Mouse (Mus musculus) liver, embryonic 14.5 days (tissue): ENCODE data around the gene Fshr. TPM values are rescaled to one million over a fixed set of nuclear protein-coding genes. Genes with fewer than 3 reads are reported as not detected.

Source experiments
- ATAC-seq: fragments of 200-750 bp; cut with Nextera tagmentation; 2 replicates; pipeline ENCODE4 v1.8.0; 2017; ENCODE audit warnings: moderate number of reproducible peaks, mild to moderate bottlenecking, moderate library complexity; ENCODE audit not compliant: insufficient read depth
- DNase-seq, 3 experiments: peaks; one replicate each; pipeline ENCODE4 v3.0.0-alpha.2; 2012 to 2013; ENCODE audit warnings: low read depth in 3 of 3, low spot score in 3 of 3
- H3K27ac ChIP-seq: fragments of 300-500 bp; sonication (generic); 2 replicates; pipeline ENCODE4 v1.5.1; 2014; ENCODE audit warnings: moderate library complexity, mild to moderate bottlenecking, control low read depth, inconsistent platforms
- H3K27me3 ChIP-seq: fragments of 300-500 bp; sonication (generic); 2 replicates; pipeline ENCODE4 v1.6.1; 2014; ENCODE audit warnings: mild to moderate bottlenecking, low read length, moderate library complexity; ENCODE audit not compliant: control insufficient read depth, insufficient read depth
- H3K36me3 ChIP-seq: fragments of 300-500 bp; sonication (generic); replicated peaks from 2 replicates; pipeline ENCODE4 v1.6.1; 2014; ENCODE audit warnings: low read depth; ENCODE audit not compliant: control insufficient read depth, insufficient read depth
- H3K4me1 ChIP-seq, 2 experiments: fragments of 200-500 bp in 1 of 2; fragments of 300-500 bp in 1 of 2; sonication (generic) in 1 of 2; replicated peaks; 2 replicates each; pipeline ENCODE4 v1.6.1; 2012 to 2014; ENCODE audit warnings: antibody characterized with exemption in 1 of 2, inconsistent platforms in 1 of 2, low read length in 1 of 2; ENCODE audit not compliant: control insufficient read depth in 2 of 2, insufficient read depth in 2 of 2
- H3K4me2 ChIP-seq: fragments of 300-500 bp; sonication (generic); 2 replicates; pipeline ENCODE4 v1.6.1; 2014; ENCODE audit warnings: low read depth, mild to moderate bottlenecking, control low read depth, moderate library complexity
- H3K4me3 ChIP-seq, 2 experiments: fragments of 200-500 bp in 1 of 2; fragments of 300-500 bp in 1 of 2; sonication (generic) in 1 of 2; 2 replicates each; pipeline ENCODE4 v1.5.1; 2012 to 2014; ENCODE audit warnings: low read depth in 2 of 2, low read length in 2 of 2, mild to moderate bottlenecking in 2 of 2, control low read depth in 1 of 2, inconsistent platforms in 1 of 2, moderate library complexity in 1 of 2; ENCODE audit not compliant: insufficient read depth in 1 of 2
- H3K9ac ChIP-seq: fragments of 300-500 bp; sonication (generic); replicated peaks from 2 replicates; pipeline ENCODE4 v1.6.1; 2014; ENCODE audit warnings: mild to moderate bottlenecking, control low read depth, moderate library complexity
- H3K9me3 ChIP-seq: fragments of 300-500 bp; sonication (generic); 2 replicates; pipeline ENCODE4 v1.6.1; 2016; ENCODE audit warnings: low read length, mixed read lengths; ENCODE audit not compliant: control insufficient read depth
- CTCF ChIP-seq: IDR thresholded peaks from 2 replicates; pipeline ENCODE4 v1.5.1; 2016; ENCODE audit warnings: antibody characterized with exemption, low read depth, control low read depth
- EP300 ChIP-seq: IDR thresholded peaks from 2 replicates; pipeline ENCODE4 v1.6.1; 2016; ENCODE audit warnings: antibody characterized with exemption, low read depth
- WGBS: fragments of 180-500 bp; shearing (Covaris S2); extraction: QIAGEN DNeasy Blood & Tissue Kit; methylation state at CpG from one replicate; pipeline ENCODE4 v1.1.7; 2014; ENCODE audit not compliant: insufficient replicate concordance; 5-methylcytosine and 5-hydroxymethylcytosine counted together
- polyA plus RNA-seq, 2 experiments: library from polyadenylated mRNA; depleted of rRNA in 1 of 2; stranded (reverse) in 1 of 2; unstranded in 1 of 2; fragments of >200 nt; fragmentation: Nextera tagmentation in 1 of 2; extraction: Ambion mirVana in 1 of 2; gene quantifications; 2 replicates each; pipeline versions ENCODE4 v1.2.1 to v1.2.3; 2012 to 2014

The Fshr gene
- polyA plus RNA-seq, 2 experiments, result not detected

GRCm38 (mm10) chr17:89051031-89051563 is 149.4 kb downstream of the Fshr start:
- no peak overlapping the region for H3K4me3 ChIP-seq
- no peak overlapping the region for H3K9ac ChIP-seq
- WGBS, result 22% methylated on average over 3 of the region's 3 CpGs
- no peak overlapping the region for H3K27ac ChIP-seq
- ATAC-seq, result no peak
- H3K27me3 ChIP-seq, result no peaks in the 10 kb centered on the region
- H3K9me3 ChIP-seq, result no peaks in the 10 kb centered on the region
- no peak for DNase-seq
- no peak for TF ChIP-seq EP300
- no peak for TF ChIP-seq CTCF
- H3K4me2 ChIP-seq, result no peak overlapping the region
- H3K36me3 ChIP-seq, result no peaks in the 10 kb centered on the region
- H3K4me1 ChIP-seq, result no peaks in the 10 kb centered on the region

- Histone ChIP-seq H3K9me3 (no peaks in the 10 kb centered on the region), H3K36me3 (no peaks in the 10 kb centered on the region), H3K4me2 (no peak overlapping the region), H3K27me3 (no peaks in the 10 kb centered on the region), H3K27ac (no peak overlapping the region), H3K9ac (no peak overlapping the region), H3K4me1 (no peaks in the 10 kb centered on the region), H3K4me3 (no peak overlapping the region)
- no peak for ATAC-seq
- DNase-seq, result no peak
- no peak for TF ChIP-seq CTCF
- no peak for TF ChIP-seq EP300
- 63% methylated on average over 2 of the region's 2 CpGs for WGBS
These were observed 151.4 kb downstream of the Fshr start for GRCm38 (mm10) chr17:89049071-89049470.

- H3K27ac ChIP-seq, result no peak overlapping the region
- H3K9ac ChIP-seq, result no peak overlapping the region
- no peak for TF ChIP-seq CTCF
- TF ChIP-seq EP300, result no peak
- no peak for ATAC-seq
- no peaks in the 10 kb centered on the region for H3K9me3 ChIP-seq
- 11% methylated on average over 3 of the region's 3 CpGs for WGBS
- no peak for DNase-seq
- H3K27me3 ChIP-seq, result no peaks in the 10 kb centered on the region
- no peaks in the 10 kb centered on the region for H3K36me3 ChIP-seq
- H3K4me2 ChIP-seq, result no peak overlapping the region
- H3K4me1 ChIP-seq, result no peaks in the 10 kb centered on the region
- no peak overlapping the region for H3K4me3 ChIP-seq
These were observed 154.5 kb downstream of the Fshr start for GRCm38 (mm10) chr17:89046016-89046415.

- H3K9ac ChIP-seq, result no peak overlapping the region
- 50% methylated on average over 5 of the region's 5 CpGs for WGBS
- H3K4me3 ChIP-seq, result no peak overlapping the region
- no peak for DNase-seq
- H3K27ac ChIP-seq, result no peak overlapping the region
- TF ChIP-seq EP300 (no peak), CTCF (no peak)
- no peaks in the 10 kb centered on the region for H3K27me3 ChIP-seq
- no peaks in the 10 kb centered on the region for H3K4me1 ChIP-seq
- H3K36me3 ChIP-seq, result no peaks in the 10 kb centered on the region
- no peak overlapping the region for H3K4me2 ChIP-seq
- H3K9me3 ChIP-seq, result no peaks in the 10 kb centered on the region
- ATAC-seq, result no peak
These were observed 163.8 kb downstream of the Fshr start for GRCm38 (mm10) chr17:89036723-89037122.

- Histone ChIP-seq H3K4me1 (no peaks in the 10 kb centered on the region), H3K27ac (no peak overlapping the region), H3K9me3 (no peaks in the 10 kb centered on the region), H3K9ac (no peak overlapping the region), H3K4me2 (no peak overlapping the region), H3K36me3 (no peaks in the 10 kb centered on the region), H3K4me3 (no peak overlapping the region), H3K27me3 (no peaks in the 10 kb centered on the region)
- no peak for DNase-seq
- TF ChIP-seq CTCF, result no peak
- TF ChIP-seq EP300, result no peak
- 82% methylated on average over 3 of the region's 3 CpGs for WGBS
- ATAC-seq, result no peak
These were observed 164.4 kb downstream of the Fshr start for GRCm38 (mm10) chr17:89036049-89036448.

- Histone ChIP-seq H3K4me1 (no peaks in the 10 kb centered on the region), H3K27ac (no peak overlapping the region), H3K9ac (no peak overlapping the region), H3K36me3 (no peaks in the 10 kb centered on the region), H3K27me3 (no peaks in the 10 kb centered on the region), H3K4me3 (no peak overlapping the region), H3K4me2 (no peak overlapping the region), H3K9me3 (no peaks in the 10 kb centered on the region)
- DNase-seq (no peak), ATAC-seq (no peak)
- TF ChIP-seq CTCF (no peak), EP300 (no peak)
These were observed 165.8 kb downstream of the Fshr start for GRCm38 (mm10) chr17:89034627-89035026.
